Mouse (Mus musculus): Measurements from ENCODE around the gene Gm10553. TPM values are rescaled to one million over a fixed set of nuclear protein-coding genes. Genes with fewer than 3 reads are reported as not detected.
"Not testable (repeated sequence)": the region's sequence is repeated elsewhere in the genome, so short reads cannot be mapped to it uniquely, and the experiment has no call there.

Gene Gm10553
- total RNA-seq (2021) (not detected), polyA plus RNA-seq (2012; rRNA removed) (not detected in 2 replicates)
- long read RNA-seq, result 0 reads

DNA sequence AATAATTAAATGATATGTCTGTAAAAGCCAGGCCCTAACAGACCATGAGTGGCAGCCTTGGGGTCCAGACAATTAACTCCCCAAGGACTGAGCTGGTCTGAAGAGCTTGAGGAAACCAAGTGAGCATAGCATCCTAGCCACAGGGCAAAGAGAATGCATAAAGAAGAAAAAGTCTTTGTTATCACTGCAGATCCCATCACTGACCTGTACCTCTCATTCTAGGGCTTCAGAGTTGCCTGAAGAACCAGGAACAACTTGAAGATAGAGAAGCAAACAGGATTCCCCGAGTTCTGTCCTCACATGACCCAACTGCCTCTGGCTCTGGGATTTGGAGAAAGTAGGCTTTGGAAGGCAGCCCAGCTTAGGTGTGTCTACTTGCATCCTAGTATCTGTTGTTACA is at the start of gene Gm10553:
Gm10553 (plus strand) TSS at position 301 of the 400 bp plus-strand sequence.
- not testable (repeated sequence) for DNase-seq

DNA sequence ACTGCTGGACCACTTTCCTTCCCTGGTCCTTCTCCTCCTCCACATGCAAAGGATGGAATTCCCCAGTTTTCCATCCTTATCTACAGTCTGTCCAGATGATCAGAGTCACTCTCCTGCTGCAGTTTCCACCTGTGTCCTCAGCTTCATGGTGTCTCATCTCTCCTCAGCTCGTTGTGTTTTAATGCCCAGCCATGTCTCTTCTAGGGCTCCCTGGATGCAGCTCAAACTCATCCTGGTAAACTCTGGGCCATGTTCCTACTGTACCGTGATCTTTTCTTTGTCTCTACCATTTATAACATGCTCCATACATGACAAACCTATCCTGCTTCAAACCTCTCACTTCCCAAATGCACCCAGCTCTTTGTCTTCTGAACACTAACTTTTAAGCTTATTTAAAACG is 28.3 kb upstream of the Gm10553 start:
- DNase-seq, result not testable (repeated sequence)

DNA sequence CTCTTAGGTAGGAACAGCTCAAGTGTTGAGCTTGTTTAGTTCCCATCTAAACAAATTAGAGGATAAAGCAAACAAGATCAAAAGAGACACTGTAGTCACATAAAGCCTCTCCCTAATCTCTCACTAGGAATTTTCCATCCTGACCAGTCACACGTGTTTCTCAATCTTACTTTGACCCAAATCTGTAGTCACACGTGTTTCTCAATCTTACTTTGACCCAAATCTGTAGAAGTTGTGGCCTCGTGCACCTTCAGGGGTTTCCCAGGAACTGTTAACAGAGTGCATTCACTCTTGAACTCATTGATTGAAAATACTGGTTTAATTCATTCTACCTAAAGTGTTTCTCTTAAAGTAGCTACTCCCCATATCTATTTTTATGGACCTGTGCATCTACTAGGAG is 26.9 kb upstream of the Gm10553 start:
- DNase-seq, result not testable (repeated sequence)

DNA sequence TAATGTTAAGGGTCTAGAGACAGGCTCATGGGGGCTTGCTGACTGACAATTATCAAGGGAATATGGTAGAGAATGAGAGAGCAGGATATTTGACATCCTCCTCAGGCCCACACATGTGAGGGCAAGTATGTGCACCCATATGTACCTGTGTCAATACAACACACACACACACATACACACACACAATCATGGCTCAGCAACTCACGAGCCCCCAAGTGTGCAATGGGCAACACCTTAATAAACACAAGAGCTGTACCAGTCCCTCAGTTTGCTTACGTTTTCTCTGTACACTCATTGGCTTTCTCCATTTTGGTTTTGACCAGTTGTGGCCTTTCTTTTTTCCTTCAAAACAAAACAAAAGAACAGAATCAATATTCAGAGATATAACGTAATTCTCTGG is 15.2 kb upstream of the Gm10553 start:
- not testable (repeated sequence) for DNase-seq

DNA sequence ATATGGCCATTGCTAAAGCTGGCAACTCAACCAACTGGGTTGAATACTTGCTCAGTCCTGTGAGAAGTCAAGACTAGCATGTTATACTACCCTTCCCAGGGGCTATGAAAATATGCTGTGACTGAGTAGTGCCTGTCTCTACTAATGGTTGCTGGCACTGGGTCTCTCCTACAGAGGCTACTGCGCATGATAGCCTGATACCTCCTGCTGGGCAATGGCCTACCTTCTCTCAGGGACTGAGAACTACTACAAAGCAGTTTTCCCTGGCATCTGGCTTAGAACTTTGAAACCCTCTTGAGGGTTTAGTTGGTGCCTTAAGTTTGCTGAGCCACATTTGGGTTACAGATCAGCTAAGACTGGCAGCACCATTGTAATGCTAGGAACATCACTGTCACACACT is 13.8 kb upstream of the Gm10553 start:
- not testable (repeated sequence) for DNase-seq

DNA sequence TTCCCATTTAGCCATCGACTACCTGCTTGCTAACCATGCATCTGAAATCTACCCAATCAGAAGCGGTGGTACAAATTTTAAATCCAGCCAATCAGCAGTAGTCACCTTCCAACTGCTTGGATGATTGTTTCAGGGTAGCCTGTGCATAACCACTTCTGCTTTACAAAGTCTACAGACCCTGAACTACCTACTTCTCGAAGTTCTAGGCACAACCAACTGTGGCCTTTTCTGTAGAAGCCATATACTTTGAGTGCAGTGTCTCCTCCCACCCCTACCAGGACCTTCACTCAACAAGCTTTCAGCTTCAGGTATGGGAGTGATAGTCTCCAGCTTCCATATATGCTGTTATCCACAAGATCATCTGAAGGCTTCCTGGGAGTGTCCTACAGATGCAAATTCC is 7.8 kb upstream of the Gm10553 start:
- not testable (repeated sequence) for DNase-seq

DNA sequence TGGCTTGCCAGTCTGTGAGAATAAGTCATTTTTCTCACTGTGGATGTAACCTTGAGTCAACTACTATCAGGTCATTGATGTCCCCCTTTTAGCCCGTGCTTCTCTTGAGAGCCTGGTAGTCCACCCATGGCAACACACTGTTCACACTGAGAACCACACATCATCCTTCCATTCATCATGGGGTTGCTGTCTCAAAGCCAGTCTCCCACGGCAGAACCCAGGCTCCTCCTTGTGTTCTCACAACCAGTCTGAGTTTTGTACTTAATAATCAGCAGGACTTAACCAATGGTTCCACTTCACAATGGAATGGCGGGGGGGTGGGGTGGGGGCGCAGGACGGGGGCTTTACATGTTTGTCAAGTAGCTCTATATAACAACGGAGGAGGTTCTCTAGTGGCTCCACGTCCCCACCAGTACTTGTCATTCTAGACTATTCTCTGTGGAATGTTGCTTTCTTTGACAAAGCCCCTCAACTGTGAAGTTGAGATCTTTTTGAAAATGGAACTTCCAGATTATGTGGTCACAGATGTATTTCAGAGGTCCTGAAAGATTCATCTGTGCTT is 6.9 kb upstream of the Gm10553 start:
- not testable (repeated sequence) for DNase-seq

DNA sequence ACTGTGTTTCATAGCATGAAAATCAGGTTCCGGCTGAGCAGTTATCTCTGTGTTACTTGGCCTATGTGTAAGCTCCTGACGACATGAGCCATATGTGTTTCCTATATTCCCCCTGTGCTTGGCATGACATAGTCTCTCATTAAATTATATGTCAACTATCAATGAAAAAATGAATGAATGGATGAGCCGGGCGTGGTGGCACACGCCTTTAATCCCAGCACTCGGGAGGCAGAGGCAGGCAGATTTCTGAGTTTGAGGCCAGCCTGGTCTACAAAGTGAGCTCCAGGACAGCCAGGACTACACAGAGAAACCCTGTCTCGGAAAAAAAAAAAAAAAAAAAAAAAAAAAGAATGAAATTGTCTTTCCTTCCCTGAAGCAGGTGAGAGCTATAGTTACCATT is 883 bp upstream of the Gm10553 start:
- not testable (repeated sequence) for DNase-seq

DNA sequence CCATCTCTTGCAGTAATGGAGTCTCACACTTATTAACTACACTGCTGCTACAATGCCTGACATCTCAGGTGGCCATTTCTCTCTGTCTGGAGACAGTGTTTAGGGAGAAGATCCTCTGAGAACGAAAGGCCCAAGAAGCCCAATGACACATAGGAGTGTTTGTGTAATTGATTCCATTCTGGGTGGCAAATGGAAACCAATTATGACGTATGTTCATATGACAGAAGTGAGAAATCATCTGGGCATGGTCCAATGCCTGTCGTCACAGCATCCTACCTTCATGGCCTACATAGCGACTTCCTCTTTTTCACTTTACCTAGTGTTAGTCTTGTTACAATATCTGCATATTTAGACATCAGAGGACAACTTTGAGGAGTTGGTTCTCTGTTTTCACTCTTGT is 1.8 kb downstream of the Gm10553 start:
- not testable (repeated sequence) for DNase-seq

DNA sequence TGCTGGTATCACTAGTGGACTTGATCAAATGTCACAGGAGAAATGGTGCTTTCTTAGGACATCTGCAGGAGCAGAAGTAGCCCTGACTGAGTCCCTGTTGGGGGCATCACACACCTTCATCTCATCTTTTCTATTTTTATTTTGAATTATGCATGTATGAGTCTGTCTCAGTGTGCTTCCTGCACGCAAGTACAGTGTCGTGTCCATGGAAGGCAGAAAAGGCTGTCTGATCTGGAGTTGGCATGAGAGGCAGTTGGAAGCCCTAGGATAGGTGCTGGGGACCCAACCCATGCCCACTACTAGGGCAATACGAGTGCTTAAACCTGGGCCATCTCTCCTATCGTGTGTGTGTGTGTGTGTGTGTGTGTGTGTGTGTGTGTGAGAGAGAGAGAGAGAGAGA is 5.4 kb downstream of the Gm10553 start:
- DNase-seq, result not testable (repeated sequence)

DNA sequence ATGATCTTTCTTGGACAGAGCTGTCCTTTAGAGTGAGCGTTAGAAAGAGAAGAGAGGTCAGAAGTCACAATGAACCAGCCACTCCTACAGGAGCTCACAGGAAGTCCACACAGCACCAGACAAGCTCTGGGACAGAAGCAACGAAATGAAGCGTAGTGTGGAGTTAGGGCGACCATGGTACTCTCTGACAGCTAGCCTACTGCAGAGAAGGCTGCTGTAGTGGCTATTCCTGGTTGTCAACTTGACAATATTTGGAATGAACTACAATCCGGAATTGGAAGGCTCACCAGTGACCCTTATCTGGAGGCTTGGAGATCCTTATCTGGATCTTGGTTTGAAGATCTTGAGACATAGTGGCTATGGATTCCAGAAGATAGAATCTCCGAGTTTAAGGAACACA is 6.0 kb downstream of the Gm10553 start:
- not testable (repeated sequence) for DNase-seq

DNA sequence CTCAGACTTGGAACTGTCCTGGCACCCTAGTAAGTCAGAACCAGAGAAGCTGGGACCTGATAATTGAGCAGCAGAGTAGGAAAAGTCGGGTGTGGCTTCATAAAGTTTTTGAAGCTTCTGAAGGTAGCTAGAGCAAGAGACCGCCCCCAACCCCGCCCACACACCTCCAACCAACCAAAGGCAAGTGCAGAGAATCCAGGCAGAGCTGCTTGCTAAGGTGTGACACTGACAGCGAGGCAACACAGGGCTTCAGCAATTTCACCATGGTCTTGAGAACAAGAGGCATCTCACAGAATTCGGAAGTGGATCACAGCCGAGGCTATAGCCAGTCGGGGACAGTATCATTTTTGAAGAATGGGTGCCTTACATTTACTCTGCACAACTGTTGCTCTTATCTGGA is 9.8 kb downstream of the Gm10553 start, which contains the start of gene A530032D15Rik:
A530032D15Rik (minus strand) TSS at position 101 of the 400 bp plus-strand sequence.
- DNase-seq, result not testable (repeated sequence)

DNA sequence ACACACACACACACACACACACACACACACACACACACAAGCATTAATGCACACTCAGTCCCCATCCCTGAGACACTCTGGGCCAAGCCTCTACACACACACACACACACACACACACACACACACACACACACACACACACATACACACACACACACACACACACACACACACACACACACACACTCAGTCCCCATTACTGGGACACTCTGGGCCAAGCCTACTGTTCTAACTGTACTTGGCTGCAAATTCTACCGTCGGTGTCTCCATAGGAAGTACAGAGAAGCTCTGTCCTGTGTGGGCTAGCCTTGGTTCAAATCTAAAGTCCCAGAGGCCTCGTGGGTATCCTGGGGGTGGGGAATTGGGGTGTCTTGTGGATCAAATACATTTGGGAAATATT is 10.9 kb downstream of the Gm10553 start:
- not testable (repeated sequence) for DNase-seq

DNA sequence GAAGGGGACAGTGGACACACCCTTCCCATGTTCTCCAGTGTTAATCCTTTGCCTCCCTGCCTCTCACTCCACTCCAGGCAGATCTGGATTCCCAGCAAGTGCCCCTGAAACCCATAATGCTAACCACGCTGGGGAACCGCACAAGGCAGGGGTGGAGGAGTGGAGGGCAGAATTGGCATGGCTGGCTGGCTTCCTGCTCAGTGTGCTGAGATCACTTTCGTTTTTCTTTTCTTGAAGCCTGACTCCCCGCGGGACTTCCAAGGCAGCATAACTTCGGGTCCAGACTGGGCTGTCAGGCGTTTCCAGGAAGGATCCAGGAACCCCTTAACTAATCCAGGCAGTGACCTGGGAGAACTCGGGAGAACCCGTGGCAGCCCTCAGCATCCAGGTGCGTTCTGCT is 11.6 kb downstream of the Gm10553 start:
- not testable (repeated sequence) for DNase-seq

DNA sequence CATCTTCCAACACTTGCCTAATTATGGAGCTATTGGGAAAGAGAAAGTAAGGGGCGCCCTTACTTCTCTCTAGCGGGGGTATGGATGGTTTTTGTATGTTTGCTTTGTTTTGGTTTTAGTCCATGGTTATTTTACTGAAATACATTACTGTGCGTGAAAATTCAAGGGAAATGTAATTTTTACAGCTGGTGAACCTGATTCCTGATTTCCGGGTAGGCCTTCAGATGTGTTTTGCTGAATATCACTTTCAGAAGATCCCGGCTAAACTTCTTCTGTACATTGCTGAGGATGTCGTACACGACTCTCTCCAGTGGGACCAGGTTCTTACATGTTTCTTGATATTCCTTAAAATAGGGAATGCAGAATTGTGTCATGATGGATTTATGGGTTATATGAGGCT is 12.3 kb downstream of the Gm10553 start:
- DNase-seq, result not testable (repeated sequence)

DNA sequence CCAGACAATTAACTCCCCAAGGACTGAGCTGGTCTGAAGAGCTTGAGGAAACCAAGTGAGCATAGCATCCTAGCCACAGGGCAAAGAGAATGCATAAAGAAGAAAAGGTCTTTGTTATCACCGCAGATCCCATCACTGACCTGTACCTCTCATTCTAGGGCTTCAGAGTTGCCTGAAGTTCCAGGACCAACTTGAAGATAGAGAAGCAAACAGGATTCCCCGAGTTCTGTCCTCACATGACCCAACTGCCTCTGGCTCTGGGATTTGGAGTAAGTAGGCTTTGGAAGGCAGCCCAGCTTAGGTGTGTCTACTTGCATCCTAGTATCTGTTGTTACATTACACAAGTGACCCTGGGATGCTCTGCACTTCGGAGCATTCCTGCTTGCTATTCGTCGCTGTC is 12.9 kb downstream of the Gm10553 start:
- not testable (repeated sequence) for DNase-seq

DNA sequence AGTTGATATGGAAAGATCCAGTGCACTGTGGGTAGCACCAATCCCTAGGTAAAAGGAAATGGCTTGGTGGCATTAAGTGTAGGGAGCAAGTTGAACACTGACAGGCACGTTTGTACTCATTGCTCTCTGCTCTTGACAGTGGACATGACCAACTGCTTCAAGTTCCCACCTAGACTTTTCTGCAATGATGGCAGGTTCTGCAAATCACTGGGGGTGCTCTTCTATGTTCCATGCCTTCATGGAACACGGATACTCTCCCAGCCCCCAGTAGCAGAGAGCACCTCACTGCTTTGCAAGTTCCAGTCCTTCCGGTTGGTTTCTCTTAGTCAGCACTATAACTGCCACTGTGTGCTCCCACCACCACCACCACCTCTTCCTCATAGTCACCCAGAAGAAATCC is 14.1 kb downstream of the Gm10553 start:
- not testable (repeated sequence) for DNase-seq

DNA sequence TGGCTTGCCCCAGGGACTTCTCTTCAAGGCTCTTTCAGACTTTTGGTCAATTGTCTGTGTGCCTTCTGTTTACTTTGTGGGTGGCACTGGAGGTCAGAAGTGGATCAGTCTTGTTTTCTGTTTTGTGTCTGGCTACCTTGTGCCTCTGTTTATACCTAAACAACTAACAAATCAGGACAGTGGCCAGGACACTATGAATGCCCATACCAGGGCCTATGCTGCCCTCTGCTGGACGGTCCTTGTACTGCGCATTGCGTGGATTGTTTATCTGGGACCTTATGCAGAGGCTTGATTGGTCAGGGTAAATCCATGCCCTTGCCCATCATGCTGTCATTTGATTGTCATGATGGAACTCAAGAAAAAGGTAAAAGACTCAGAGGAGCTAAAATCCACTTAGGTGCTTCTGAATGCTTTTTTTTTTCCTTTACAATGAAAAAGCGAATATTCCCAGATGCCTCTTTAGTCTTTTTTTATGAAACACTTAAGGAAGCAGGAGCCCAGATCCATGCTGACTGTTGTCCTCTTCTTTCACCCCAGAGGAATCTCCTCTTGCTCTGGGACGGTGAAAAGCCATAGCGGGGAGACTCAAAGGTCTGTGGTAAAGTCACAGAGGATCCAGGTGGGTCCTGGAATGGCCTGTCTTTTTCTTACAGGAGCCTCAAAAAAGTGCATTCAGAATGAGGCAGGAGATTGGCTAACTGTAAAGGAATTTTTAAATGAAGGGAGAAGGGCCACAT is 14.9 kb downstream of the Gm10553 start:
- DNase-seq, result peak; percentile 45

DNA sequence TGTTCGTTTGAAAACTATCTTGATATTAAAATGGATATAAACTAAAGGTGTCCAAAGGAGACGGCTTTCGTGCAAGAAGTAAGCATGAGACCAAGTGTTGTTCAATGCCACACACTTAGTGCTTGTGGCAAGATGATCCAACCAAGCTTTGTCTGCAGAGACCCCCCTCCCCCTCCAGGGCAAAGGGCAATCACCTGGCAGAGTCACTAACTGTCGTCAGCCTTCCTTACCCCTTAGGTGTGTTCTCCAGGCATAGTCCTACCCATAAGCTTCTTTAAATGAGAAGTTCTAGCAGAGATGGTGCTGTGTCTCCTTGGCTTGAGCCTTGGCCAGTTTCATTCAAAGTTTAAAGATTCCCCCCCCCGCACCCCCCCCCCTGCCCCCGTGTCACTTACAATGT is 17.6 kb downstream of the Gm10553 start:
- DNase-seq, result not testable (repeated sequence)

DNA sequence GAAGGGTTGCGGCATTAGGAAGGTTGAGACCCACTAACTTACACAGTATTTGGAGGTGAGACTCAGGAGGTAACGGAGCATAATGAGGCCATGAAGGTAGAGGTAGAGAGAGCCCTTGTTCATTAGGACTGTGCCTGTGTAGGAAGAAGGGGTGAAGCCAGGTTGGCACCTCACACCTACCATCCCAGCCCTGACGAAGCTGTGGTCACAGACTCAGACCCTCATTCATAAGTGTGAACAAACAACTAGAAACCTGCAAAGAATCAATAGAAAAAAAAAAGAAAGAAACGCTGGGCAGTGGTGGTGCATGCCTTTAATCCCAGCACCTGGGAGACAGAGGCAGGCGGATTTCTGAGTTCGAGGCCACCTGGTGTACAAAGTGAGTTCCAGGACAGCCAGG is 18.4 kb downstream of the Gm10553 start:
- not testable (repeated sequence) for DNase-seq

DNA sequence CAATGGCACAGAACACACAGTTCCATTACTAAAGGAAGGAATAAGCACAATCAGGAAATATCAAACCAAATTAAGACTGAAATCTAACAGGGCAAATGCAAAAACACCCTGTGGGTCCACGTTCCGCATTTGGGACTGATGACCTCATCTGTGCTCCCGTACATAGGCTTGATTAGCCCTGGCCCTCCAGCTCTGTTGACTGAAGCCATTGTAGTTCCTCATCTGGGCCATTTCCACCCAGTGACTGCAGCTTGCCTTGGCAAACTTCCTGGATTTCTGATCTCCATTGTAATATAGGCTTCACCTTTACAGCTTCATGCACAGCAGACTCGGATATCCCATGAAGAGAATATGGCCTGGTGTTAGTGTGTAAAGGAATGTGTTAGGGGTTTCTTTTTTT is 21.9 kb downstream of the Gm10553 start:
- not testable (repeated sequence) for DNase-seq

DNA sequence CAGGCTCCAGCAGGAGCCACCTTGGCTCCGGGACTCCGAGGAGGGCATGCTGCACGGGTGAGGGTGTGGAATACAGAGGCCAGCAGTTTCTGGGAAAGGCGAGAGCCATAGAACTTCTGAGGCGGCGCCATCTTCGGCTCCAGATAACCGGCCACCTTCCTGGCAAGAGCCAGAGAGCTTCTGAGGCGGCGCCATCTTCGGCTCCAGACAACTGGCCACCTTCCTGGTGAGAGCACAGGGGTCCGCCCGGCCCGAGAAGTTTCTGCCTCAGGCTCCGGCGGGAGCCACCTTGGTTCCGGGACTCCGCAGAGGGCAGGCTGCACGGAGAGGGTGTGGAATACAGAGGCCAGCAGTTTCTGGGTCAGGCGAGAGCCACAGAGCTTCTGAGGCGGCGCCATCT is 33.7 kb downstream of the Gm10553 start:
- not testable (repeated sequence) for DNase-seq

Measured in adrenal gland, adult 2 months (tissue).